Mouse (Mus musculus) cerebellum, adult 11-12 months (tissue): ENCODE results near the gene Eps15.

Experiments
- DNase-seq: peaks from one replicate; pipeline ENCODE4 v3.0.0; 2022

Gene Eps15

GRCm38 (mm10) chr4:109271803-109272202, 8.3 kb upstream of the Eps15 start:
- DNase-seq: no peak

GRCm38 (mm10) chr4:109273586-109274240, 6.4 kb upstream of the Eps15 start:
- DNase-seq: no peak

GRCm38 (mm10) chr4:109280459-109281160, 542 bp downstream of the Eps15 start:
- peak; percentile 33 for DNase-seq

- no peak for DNase-seq
Observed at GRCm38 (mm10) chr4:109281161-109281560, 1.1 kb downstream of the Eps15 start.

- DNase-seq: no peak
Observed at GRCm38 (mm10) chr4:109281946-109282345, 1.9 kb downstream of the Eps15 start.

GRCm38 (mm10) chr4:109294629-109295028, 14.6 kb downstream of the Eps15 start:
- no peak for DNase-seq

DNA sequence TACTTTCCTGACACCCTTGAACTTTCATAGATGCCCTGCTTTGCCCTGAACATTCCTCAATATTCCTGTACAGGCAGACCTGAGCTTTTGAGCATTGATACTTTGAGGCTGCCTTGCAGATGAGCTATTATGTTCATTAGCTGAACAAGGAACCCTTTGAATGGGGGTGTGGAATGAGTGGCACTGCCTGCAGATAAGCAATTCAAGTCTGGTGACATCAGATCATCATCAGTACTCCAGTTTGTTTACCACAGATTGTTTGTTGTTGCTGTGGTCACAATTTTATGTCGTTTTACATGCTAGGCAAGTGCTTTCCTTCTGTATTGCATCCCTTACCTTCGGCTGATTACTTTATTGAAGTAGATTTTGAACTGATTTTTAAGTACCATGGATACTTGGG, 16.4 kb downstream of the Eps15 start:
- no peak for DNase-seq

DNA sequence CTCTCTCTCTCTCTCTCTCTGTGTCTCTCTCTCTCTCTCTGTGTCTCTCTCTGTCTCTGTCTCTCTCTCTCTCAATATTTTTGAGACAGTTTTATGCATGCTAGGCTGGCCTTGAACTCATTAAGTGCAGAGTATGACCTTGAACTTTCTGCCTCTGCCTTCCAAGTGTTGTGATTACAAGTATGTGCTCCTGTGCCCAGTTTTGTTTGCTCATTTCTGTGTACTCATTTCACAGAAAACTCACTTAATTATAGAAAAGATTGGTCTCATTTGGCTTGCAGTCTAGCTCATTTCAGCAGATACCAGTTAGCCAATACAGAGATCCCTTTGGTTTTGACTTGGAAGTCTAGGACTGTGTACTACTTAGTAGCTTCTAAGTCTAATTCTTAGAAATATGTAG, 19.1 kb downstream of the Eps15 start:
- DNase-seq: no peak

GRCm38 (mm10) chr4:109316941-109317894, 37.1 kb downstream of the Eps15 start:
- no peak for DNase-seq

GRCm38 (mm10) chr4:109336796-109337195, 56.7 kb downstream of the Eps15 start:
- DNase-seq: no peak

GRCm38 (mm10) chr4:109341222-109341621, 61.2 kb downstream of the Eps15 start:
- DNase-seq: no peak

DNA sequence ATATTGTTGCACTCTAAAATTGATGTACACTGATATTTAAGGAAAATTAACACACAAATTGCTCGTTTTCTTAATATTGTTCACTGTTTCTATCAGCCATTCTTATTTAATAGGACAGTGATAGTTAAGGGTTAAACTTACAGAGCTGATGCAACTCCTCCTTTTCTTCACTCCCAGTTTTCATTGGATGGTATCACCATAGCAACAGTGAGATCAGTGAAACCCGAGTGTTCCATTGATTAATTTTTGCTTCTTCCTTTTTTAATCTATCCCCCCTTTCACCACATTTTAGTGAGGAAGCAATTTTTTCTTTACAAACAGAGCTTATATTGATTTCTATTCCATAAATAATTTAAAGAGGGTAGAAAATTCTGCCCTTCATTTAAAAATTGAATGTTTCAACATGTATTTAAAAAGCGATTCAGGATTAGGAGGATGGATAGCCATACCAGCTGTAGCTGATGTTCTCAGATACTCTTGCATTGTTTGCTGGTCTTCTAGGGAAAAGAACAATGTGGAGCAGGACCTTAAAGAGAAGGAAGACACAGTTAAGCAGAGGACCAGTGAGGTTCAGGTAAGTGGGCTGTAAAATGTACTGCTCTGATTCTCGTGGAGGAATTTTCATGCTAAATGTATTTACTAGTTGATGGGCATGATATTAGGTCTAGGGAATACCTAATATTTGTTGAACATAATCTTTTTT, 62.9 kb downstream of the Eps15 start:
- DNase-seq: no peak

- DNase-seq: peak; percentile 26
Observed at GRCm38 (mm10) chr4:109343909-109344308, 63.8 kb downstream of the Eps15 start.

DNA sequence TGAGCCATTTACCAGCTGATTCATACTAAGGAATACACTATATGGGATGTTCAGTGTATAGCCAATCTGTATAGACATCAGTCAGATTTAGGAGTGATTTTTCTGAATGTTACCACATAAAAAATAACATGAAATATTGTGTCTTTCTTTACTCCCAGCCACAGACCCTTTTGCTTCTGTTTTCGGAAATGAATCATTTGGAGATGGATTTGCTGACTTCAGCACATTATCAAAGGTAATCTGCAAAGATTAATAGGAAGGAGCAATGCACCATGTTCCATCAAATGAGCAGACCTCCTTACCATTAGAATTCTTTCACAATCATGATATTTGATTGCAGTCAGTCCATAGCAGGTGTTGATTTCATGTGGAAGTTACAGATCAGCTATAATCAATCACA, 98.0 kb downstream of the Eps15 start:
- DNase-seq: no peak

DNA sequence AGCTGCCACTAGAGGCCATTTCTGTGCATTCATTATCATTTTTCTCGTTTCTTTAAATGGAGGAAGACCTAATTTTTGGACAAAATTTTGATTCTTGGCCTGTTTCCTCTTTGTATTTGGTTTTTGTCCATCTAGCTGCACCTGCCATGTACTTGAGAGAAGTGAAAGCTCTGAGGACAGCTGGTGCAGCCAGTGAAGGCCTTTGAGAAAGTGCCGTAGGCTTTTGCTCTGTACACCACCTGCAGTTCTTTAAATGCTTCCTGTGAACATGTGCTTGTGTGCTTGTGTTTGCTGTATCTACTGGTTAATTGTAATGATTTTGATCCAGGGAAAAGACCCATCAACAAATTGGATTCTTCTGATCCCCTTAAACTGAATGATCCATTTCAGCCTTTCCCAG, 102.4 kb downstream of the Eps15 start:
- DNase-seq: peak; percentile 44

DNA sequence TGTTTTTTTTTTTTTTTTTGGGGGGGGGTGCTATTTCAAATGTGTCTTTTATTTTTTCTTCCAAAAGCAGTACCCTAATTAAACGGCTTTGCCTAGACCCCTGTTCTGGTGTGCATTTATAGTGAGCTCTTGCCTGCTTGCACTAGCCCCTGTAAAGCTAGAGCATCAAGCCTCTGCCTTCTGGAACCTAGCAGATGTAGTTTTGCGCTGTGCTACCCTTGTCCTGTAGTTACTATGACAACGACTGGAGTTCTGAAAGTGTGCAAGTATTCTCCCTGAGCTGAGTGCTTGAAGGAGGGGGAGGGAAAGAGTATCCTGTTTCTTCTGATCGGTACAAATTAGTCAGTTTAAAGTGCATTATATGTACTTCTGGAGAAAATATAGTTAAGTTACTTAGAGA, 105.5 kb downstream of the Eps15 start:
- no peak for DNase-seq

GRCm38 (mm10) chr4:109393229-109393779, 113.2 kb downstream of the Eps15 start:
- DNase-seq: no peak

DNA sequence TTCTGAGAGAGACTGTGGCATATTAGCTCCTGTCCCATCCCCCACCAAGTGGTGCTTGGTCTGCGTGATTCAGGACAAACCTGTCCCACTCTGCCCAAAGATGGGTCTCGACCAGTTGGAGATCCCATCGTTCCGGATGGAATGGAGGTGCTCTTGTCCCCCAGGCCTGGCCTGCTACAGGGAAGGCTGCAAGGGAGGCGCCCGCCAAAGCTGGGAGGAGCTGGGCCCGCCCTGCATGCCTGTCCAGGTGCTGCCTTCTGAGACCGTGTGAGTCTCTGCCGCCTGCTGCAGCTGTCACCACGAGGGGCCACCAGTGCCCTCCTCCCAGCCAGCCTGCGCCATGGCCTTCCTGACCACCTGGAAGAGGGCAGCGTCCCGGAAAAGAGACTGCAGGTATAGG, 113.8 kb downstream of the Eps15 start:
- no peak for DNase-seq

- no peak for DNase-seq
Observed at GRCm38 (mm10) chr4:109394314-109395074, 114.4 kb downstream of the Eps15 start.

DNA sequence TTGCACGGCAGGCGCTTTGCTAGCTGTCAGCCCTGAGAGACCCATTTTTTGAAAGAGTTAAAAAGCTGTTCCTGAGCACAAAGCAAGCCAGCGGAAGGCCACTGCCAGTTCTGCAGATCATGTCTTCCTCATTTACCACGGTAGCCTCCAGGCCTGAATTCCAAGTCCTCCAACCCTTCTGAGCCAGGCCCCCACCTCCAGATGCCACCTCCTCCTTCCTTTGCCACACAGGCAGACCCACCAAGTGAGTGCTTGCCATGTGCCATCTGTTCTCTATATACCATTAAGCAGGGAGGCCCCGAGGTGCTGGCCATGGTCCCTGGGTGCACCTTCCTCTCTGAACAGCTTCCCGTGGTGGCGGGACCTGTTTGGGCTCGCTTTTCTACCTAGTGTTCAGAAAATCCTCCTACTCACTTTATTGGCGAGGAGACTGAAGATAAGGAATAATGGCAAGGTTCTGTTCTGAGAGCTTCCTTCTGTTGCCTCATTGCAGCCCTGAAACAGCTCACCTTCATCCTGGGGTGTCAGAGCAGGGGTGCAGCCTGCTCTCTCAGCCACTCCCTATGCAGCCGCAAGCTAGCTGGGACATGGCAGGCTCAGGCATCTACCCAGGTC, 120.4 kb downstream of the Eps15 start:
- DNase-seq: no peak

DNA sequence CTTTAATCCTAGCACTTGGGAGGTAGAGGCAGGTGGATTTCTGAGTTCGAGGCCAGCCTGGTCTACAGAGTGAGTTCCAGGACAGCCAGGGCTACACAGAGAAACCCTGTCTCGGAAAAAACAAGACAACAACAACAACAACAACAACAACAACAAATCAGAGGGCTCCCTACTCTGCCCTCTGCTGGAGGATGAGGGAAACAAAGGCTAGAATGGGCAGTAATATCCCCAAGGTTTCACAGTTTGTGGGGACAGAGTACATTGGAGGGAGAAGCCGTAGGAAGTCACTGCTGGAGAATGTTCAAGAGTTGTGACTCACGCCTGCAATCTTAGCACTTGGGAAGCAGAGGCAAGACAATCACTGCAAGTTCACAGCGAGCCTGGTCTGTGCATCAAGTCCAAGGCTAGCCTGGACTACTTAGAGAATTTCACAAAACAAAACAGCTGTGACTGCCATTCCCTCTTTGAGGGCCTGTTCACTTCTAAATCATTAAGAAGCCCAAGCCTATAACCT, 121.2 kb downstream of the Eps15 start:
- no peak for DNase-seq
